10 mouse cellular contexts compared by ENCODE assay signal in genomic region chr8:121673917-121674316, GRCm38 (mm10). TPM values are rescaled to one million over a fixed set of nuclear protein-coding genes. Genes with fewer than 3 reads are reported as not detected.
A peak's percentile ranks its signal among the peaks of the same experiment; 100 is the strongest.
DNase-seq lines count a peak whose midpoint lies in the region; ATAC-seq and TF ChIP-seq lines count a peak whose summit lies in the region.
"Had no signal": no experiment of that assay in that cellular context is flagged by ENCODE, and none has a peak within 500 bp of the region (broad histone marks: within the 10 kb centered on the region; RNA-seq: fewer than 3 reads in every experiment).

No protein-coding gene starts in this region.

- TF ChIP-seq CTCF in lung, adult 2 months (IDR thresholded peaks at IDR 0.05; ENCODE audit: insufficient read depth, low read length), result no peak

- H3K27ac ChIP-seq in embryonic facial prominence, embryonic 11.5 days (replicated peaks; ENCODE audit: low read depth, low read length), result no peak overlapping the region
- H3K27ac ChIP-seq in embryonic facial prominence, embryonic 10.5 days (replicated peaks), result no peak overlapping the region
- H3K27ac ChIP-seq in intestine, embryonic 16.5 days (ENCODE audit: low read length), result no peak overlapping the region
- H3K27ac ChIP-seq in stomach, embryonic 15.5 days, result no peak overlapping the region
- H3K27ac ChIP-seq: heart, embryonic 13.5 days had no signal

- 70% methylated on average over 5 of the region's 5 CpGs for WGBS in embryonic facial prominence, embryonic 11.5 days
- WGBS in embryonic facial prominence, embryonic 10.5 days, result 79% methylated on average over 5 of the region's 5 CpGs
- 62% methylated on average over 5 of the region's 5 CpGs for WGBS in lung, adult 2 months
- 73% methylated on average over 5 of the region's 5 CpGs for WGBS in intestine, embryonic 16.5 days
- WGBS in stomach, embryonic 15.5 days, result 67% methylated on average over 5 of the region's 5 CpGs

- no peak overlapping the region for H3K4me3 ChIP-seq in embryonic facial prominence, embryonic 11.5 days (ENCODE audit: low read depth, low read length)
- no peak overlapping the region for H3K4me3 ChIP-seq in embryonic facial prominence, embryonic 10.5 days
- H3K4me3 ChIP-seq in lung, adult 2 months (replicated peaks; ENCODE audit: extremely low read depth, low read depth, low read length), result no peak overlapping the region
- H3K4me3 ChIP-seq in intestine, embryonic 16.5 days (ENCODE audit: low read length), result no peak overlapping the region
- no peak overlapping the region for H3K4me3 ChIP-seq in stomach, embryonic 15.5 days (replicated peaks)
- H3K4me3 ChIP-seq: heart, embryonic 13.5 days had no signal

- ATAC-seq in embryonic facial prominence, embryonic 11.5 days (replicated peaks; ENCODE audit: insufficient number of reproducible peaks, low FRiP score, low TSS enrichment, low read depth), result no peak
- peak; percentile 48; the same call in 1 of the 2 replicates for ATAC-seq in intestine, embryonic 16.5 days
- ATAC-seq in stomach, embryonic 15.5 days (ENCODE audit: insufficient read depth, low FRiP score, low read depth), result 0 out of 2 replicates have a peak, but pooled peaks have one; percentile 47

- no peaks in the 10 kb centered on the region for H3K9me3 ChIP-seq in embryonic facial prominence, embryonic 11.5 days (replicated peaks; ENCODE audit: control insufficient read depth, low read length)
- no peaks in the 10 kb centered on the region for H3K9me3 ChIP-seq in embryonic facial prominence, embryonic 10.5 days
- no peaks in the 10 kb centered on the region for H3K9me3 ChIP-seq in intestine, embryonic 16.5 days (ENCODE audit: control insufficient read depth, low read length)
- H3K9me3 ChIP-seq in stomach, embryonic 15.5 days, result no peaks in the 10 kb centered on the region
- H3K9me3 ChIP-seq: heart, embryonic 13.5 days had no signal

- no peak overlapping the region for H3K9ac ChIP-seq in embryonic facial prominence, embryonic 11.5 days (replicated peaks; ENCODE audit: low read length)
- H3K9ac ChIP-seq in intestine, embryonic 16.5 days (ENCODE audit: low read depth, low read length), result no peak overlapping the region
- no peak overlapping the region for H3K9ac ChIP-seq in stomach, embryonic 15.5 days
- H3K9ac ChIP-seq: heart, embryonic 13.5 days had no signal

- H3K36me3 ChIP-seq in embryonic facial prominence, embryonic 11.5 days (replicated peaks; ENCODE audit: control insufficient read depth, insufficient read depth, low read depth, low read length), result no peaks in the 10 kb centered on the region
- no peaks in the 10 kb centered on the region for H3K36me3 ChIP-seq in embryonic facial prominence, embryonic 10.5 days (replicated peaks)
- H3K36me3 ChIP-seq in intestine, embryonic 16.5 days (ENCODE audit: control insufficient read depth, insufficient read depth, low read length), result no peaks in the 10 kb centered on the region
- H3K36me3 ChIP-seq in stomach, embryonic 15.5 days, result no peaks in the 10 kb centered on the region
- H3K36me3 ChIP-seq: heart, embryonic 13.5 days had no signal

- no peaks in the 10 kb centered on the region for H3K27me3 ChIP-seq in embryonic facial prominence, embryonic 11.5 days (ENCODE audit: control insufficient read depth, insufficient read depth, low read length)
- H3K27me3 ChIP-seq in embryonic facial prominence, embryonic 10.5 days (replicated peaks; ENCODE audit: low read depth, poor library complexity, severe bottlenecking), result no peaks in the 10 kb centered on the region
- H3K27me3 ChIP-seq in intestine, embryonic 16.5 days (replicated peaks; ENCODE audit: control insufficient read depth, insufficient read depth, low read length), result no peaks in the 10 kb centered on the region
- no peaks in the 10 kb centered on the region for H3K27me3 ChIP-seq in stomach, embryonic 15.5 days (replicated peaks)
- H3K27me3 ChIP-seq: heart, embryonic 13.5 days had no signal

- TF ChIP-seq POLR2A in lung, adult 2 months (IDR thresholded peaks at IDR 0.05; ENCODE audit: borderline replicate concordance, extremely low read depth, low read depth, low read length), result no peak

- H3K4me2 ChIP-seq in embryonic facial prominence, embryonic 11.5 days (ENCODE audit: low read depth, low read length), result no peak overlapping the region
- H3K4me2 ChIP-seq in intestine, embryonic 16.5 days (ENCODE audit: low read depth, low read length), result no peak overlapping the region
- no peak overlapping the region for H3K4me2 ChIP-seq in stomach, embryonic 15.5 days
- H3K4me2 ChIP-seq: heart, embryonic 13.5 days had no signal

- DNase-seq in embryonic facial prominence, embryonic 11.5 days (ENCODE audit: low spot score), result peak; percentile 55
- no peak for DNase-seq in embryonic facial prominence, embryonic 10.5 days (ENCODE audit: low spot score)
- DNase-seq in lung, adult 2 months, result peak; percentile 31
- no peak for DNase-seq in lung, postnatal 14 days
- no peak for DNase-seq in testis, postnatal 10 days (ENCODE audit: low spot score)
- DNase-seq in B cell, adult 2 months, result no peak
- DNase-seq: cerebellum, adult 11 months had no signal

- H3K4me1 ChIP-seq in embryonic facial prominence, embryonic 11.5 days (ENCODE audit: control insufficient read depth, insufficient read depth, low read length), result no peaks in the 10 kb centered on the region; the same call in 1 of the 2 replicates
- H3K4me1 ChIP-seq in embryonic facial prominence, embryonic 10.5 days, result peaks cover 20% of the 10 kb centered on the region
- peaks cover 10% of the 10 kb centered on the region for H3K4me1 ChIP-seq in lung, adult 2 months (ENCODE audit: control insufficient read depth, insufficient read depth, low read length)
- H3K4me1 ChIP-seq in intestine, embryonic 16.5 days (ENCODE audit: control insufficient read depth, insufficient read depth, low read length), result no peaks in the 10 kb centered on the region
- H3K4me1 ChIP-seq in stomach, embryonic 15.5 days, result peaks cover 8% of the 10 kb centered on the region; the same call in 1 of the 2 replicates

RNA-seq across cellular contexts. Expression of gene Zcchc14, which starts 21.2 kb away (rescaled TPM):
- polyA plus RNA-seq in embryonic facial prominence, embryonic 11.5 days (2014; fragmentation: Nextera tagmentation; extraction: Ambion mirVana), result 17.4 and 19.7 TPM in 2 replicates
- polyA plus RNA-seq in embryonic facial prominence, embryonic 10.5 days (2016; fragmentation: Nextera tagmentation; extraction: Ambion mirVana), result 15.0 and 17.3 TPM in 2 replicates
- 40.8 and 50.9 TPM in 2 replicates for polyA plus RNA-seq in lung, adult 2 months (2012; rRNA removed)
- 7.7 and 9.5 TPM in 2 replicates for polyA plus RNA-seq in intestine, embryonic 16.5 days (2015; fragmentation: Nextera tagmentation; extraction: Ambion mirVana)
- 12.6 and 13.0 TPM in 2 replicates for polyA plus RNA-seq in stomach, embryonic 15.5 days (2015; fragmentation: Nextera tagmentation; extraction: Ambion mirVana)

RNA-seq across cellular contexts. Expression of gene Jph3, which starts 55.5 kb away (rescaled TPM):
- polyA plus RNA-seq in embryonic facial prominence, embryonic 11.5 days (2014; fragmentation: Nextera tagmentation; extraction: Ambion mirVana), result 4.1 and 4.3 TPM in 2 replicates
- 5.2 and 5.7 TPM in 2 replicates for polyA plus RNA-seq in embryonic facial prominence, embryonic 10.5 days (2016; fragmentation: Nextera tagmentation; extraction: Ambion mirVana)
- polyA plus RNA-seq in lung, adult 2 months (2012; rRNA removed), result 0.06 and 0.10 TPM in 2 replicates
- 2.8 and 3.3 TPM in 2 replicates for polyA plus RNA-seq in intestine, embryonic 16.5 days (2015; fragmentation: Nextera tagmentation; extraction: Ambion mirVana)
- polyA plus RNA-seq in stomach, embryonic 15.5 days (2015; fragmentation: Nextera tagmentation; extraction: Ambion mirVana), result 3.9 and 4.6 TPM in 2 replicates

Comparison
In these comparisons a context has a peak if more than half of its experiments do, and no peak if none do; other contexts are left out.
1. DNase-seq: peak in embryonic facial prominence, embryonic 11.5 days (single experiment) and lung, adult 2 months (single experiment); none in embryonic facial prominence, embryonic 10.5 days (single experiment), lung, postnatal 14 days (single experiment), testis, postnatal 10 days (single experiment) and B cell, adult 2 months (0 of 2).